Mouse (Mus musculus): Measurements from ENCODE around the gene 4933425L06Rik. TPM values are rescaled to one million over a fixed set of nuclear protein-coding genes. Genes with fewer than 3 reads are reported as not detected.

The 4933425L06Rik gene
- polyA plus RNA-seq, 1 experiment from 2014 or later, result not detected

- Histone ChIP-seq H3K9me3 (replicated peaks; ENCODE audit: control insufficient read depth, low read length) (no peaks in the 10 kb centered on the region), H3K4me2 (ENCODE audit: low read depth, low read length) (no peak overlapping the region), H3K36me3 (replicated peaks; ENCODE audit: control insufficient read depth, insufficient read depth, low read depth, low read length) (no peaks in the 10 kb centered on the region; the same call in 1 of the 2 replicates), H3K27me3 (ENCODE audit: control insufficient read depth, insufficient read depth, low read length) (no peaks in the 10 kb centered on the region), H3K9ac (replicated peaks; ENCODE audit: low read length) (no peak overlapping the region), H3K27ac (replicated peaks; ENCODE audit: low read depth, low read length) (no peak overlapping the region), H3K4me3 (ENCODE audit: low read depth, low read length) (no peak overlapping the region), H3K4me1 (ENCODE audit: control insufficient read depth, insufficient read depth, low read length) (no peaks in the 10 kb centered on the region)
- no peak for DNase-seq (ENCODE audit: low spot score)
- ATAC-seq (replicated peaks; ENCODE audit: insufficient number of reproducible peaks, low FRiP score, low TSS enrichment, low read depth), result no peak
- WGBS, result 82% methylated on average over 4 of the region's 4 CpGs
Measured at GRCm38 (mm10) chr13:105139881-105140280, 58.0 kb downstream of the 4933425L06Rik start.

GRCm38 (mm10) chr13:105146827-105147226 is 64.9 kb downstream of the 4933425L06Rik start:
- no peak overlapping the region for H3K27ac ChIP-seq (replicated peaks; ENCODE audit: low read depth, low read length)
- no peaks in the 10 kb centered on the region; the same call in 1 of the 2 replicates for H3K36me3 ChIP-seq (replicated peaks; ENCODE audit: control insufficient read depth, insufficient read depth, low read depth, low read length)
- H3K4me2 ChIP-seq (ENCODE audit: low read depth, low read length), result no peak overlapping the region
- no peak overlapping the region for H3K9ac ChIP-seq (replicated peaks; ENCODE audit: low read length)
- ATAC-seq (replicated peaks; ENCODE audit: insufficient number of reproducible peaks, low FRiP score, low TSS enrichment, low read depth), result 0 out of 2 replicates have a peak, but pooled peaks have one; percentile 57
- H3K27me3 ChIP-seq (ENCODE audit: control insufficient read depth, insufficient read depth, low read length), result no peaks in the 10 kb centered on the region
- 16% methylated on average over 1 of the region's 1 CpGs for WGBS
- DNase-seq (ENCODE audit: low spot score), result peak; percentile 83
- H3K4me1 ChIP-seq (ENCODE audit: control insufficient read depth, insufficient read depth, low read length), result no peaks in the 10 kb centered on the region
- no peak overlapping the region for H3K4me3 ChIP-seq (ENCODE audit: low read depth, low read length)
- H3K9me3 ChIP-seq (replicated peaks; ENCODE audit: control insufficient read depth, low read length), result no peaks in the 10 kb centered on the region

- DNase-seq (ENCODE audit: low spot score), result peak; percentile 20
- ATAC-seq (replicated peaks; ENCODE audit: insufficient number of reproducible peaks, low FRiP score, low TSS enrichment, low read depth), result no peak
- WGBS, result 33% methylated on average over 4 of the region's 4 CpGs
Measured at GRCm38 (mm10) chr13:105147795-105148418, 66.0 kb downstream of the 4933425L06Rik start.

GRCm38 (mm10) chr13:105150006-105150405 is 68.1 kb downstream of the 4933425L06Rik start:
- Histone ChIP-seq H3K9ac (replicated peaks; ENCODE audit: low read length) (no peak overlapping the region), H3K9me3 (replicated peaks; ENCODE audit: control insufficient read depth, low read length) (no peaks in the 10 kb centered on the region), H3K4me2 (ENCODE audit: low read depth, low read length) (no peak overlapping the region), H3K27me3 (ENCODE audit: control insufficient read depth, insufficient read depth, low read length) (no peaks in the 10 kb centered on the region), H3K4me1 (ENCODE audit: control insufficient read depth, insufficient read depth, low read length) (no peaks in the 10 kb centered on the region), H3K36me3 (replicated peaks; ENCODE audit: control insufficient read depth, insufficient read depth, low read depth, low read length) (no peaks in the 10 kb centered on the region), H3K4me3 (ENCODE audit: low read depth, low read length) (no peak overlapping the region), H3K27ac (replicated peaks; ENCODE audit: low read depth, low read length) (no peak overlapping the region)
- no peak for DNase-seq (ENCODE audit: low spot score)
- WGBS, result 82% methylated on average over 3 of the region's 3 CpGs
- ATAC-seq (replicated peaks; ENCODE audit: insufficient number of reproducible peaks, low FRiP score, low TSS enrichment, low read depth), result no peak

More at GRCm38 (mm10) chr13:105147795-105148418, 66.0 kb downstream of the 4933425L06Rik start:
- Histone ChIP-seq H3K36me3 (replicated peaks; ENCODE audit: control insufficient read depth, insufficient read depth, low read depth, low read length) (no peaks in the 10 kb centered on the region), H3K4me3 (ENCODE audit: low read depth, low read length) (no peak overlapping the region), H3K27me3 (ENCODE audit: control insufficient read depth, insufficient read depth, low read length) (no peaks in the 10 kb centered on the region), H3K4me1 (ENCODE audit: control insufficient read depth, insufficient read depth, low read length) (no peaks in the 10 kb centered on the region), H3K9me3 (replicated peaks; ENCODE audit: control insufficient read depth, low read length) (no peaks in the 10 kb centered on the region), H3K9ac (replicated peaks; ENCODE audit: low read length) (no peak overlapping the region), H3K4me2 (ENCODE audit: low read depth, low read length) (no peak overlapping the region), H3K27ac (replicated peaks; ENCODE audit: low read depth, low read length) (no peak overlapping the region)

GRCm38 (mm10) chr13:105153955-105154354 is 72.0 kb downstream of the 4933425L06Rik start:
- DNase-seq (ENCODE audit: low spot score) (peak; percentile 35), ATAC-seq (replicated peaks; ENCODE audit: insufficient number of reproducible peaks, low FRiP score, low TSS enrichment, low read depth) (no peak)
- no peaks in the 10 kb centered on the region for H3K9me3 ChIP-seq (replicated peaks; ENCODE audit: control insufficient read depth, low read length)
- H3K4me2 ChIP-seq (ENCODE audit: low read depth, low read length), result no peak overlapping the region
- no peak overlapping the region for H3K9ac ChIP-seq (replicated peaks; ENCODE audit: low read length)
- 53% methylated on average over 4 of the region's 4 CpGs for whole genome bisulfite sequencing
- no peaks in the 10 kb centered on the region for H3K4me1 ChIP-seq (ENCODE audit: control insufficient read depth, insufficient read depth, low read length)
- no peak overlapping the region for H3K27ac ChIP-seq (replicated peaks; ENCODE audit: low read depth, low read length)
- no peak overlapping the region for H3K4me3 ChIP-seq (ENCODE audit: low read depth, low read length)
- H3K36me3 ChIP-seq (replicated peaks; ENCODE audit: control insufficient read depth, insufficient read depth, low read depth, low read length), result no peaks in the 10 kb centered on the region
- H3K27me3 ChIP-seq (ENCODE audit: control insufficient read depth, insufficient read depth, low read length), result no peaks in the 10 kb centered on the region

- no peak for ATAC-seq (replicated peaks; ENCODE audit: insufficient number of reproducible peaks, low FRiP score, low TSS enrichment, low read depth)
Measured at GRCm38 (mm10) chr13:105165441-105165840, 83.5 kb downstream of the 4933425L06Rik start.

More at GRCm38 (mm10) chr13:105165441-105165840, 83.5 kb downstream of the 4933425L06Rik start:
- WGBS, result 84% methylated on average over 6 of the region's 6 CpGs
- H3K27me3 ChIP-seq (ENCODE audit: control insufficient read depth, insufficient read depth, low read length), result no peaks in the 10 kb centered on the region
- H3K27ac ChIP-seq (replicated peaks; ENCODE audit: low read depth, low read length), result no peak overlapping the region
- H3K9me3 ChIP-seq (replicated peaks; ENCODE audit: control insufficient read depth, low read length), result no peaks in the 10 kb centered on the region
- H3K9ac ChIP-seq (replicated peaks; ENCODE audit: low read length), result no peak overlapping the region
- no peaks in the 10 kb centered on the region for H3K4me1 ChIP-seq (ENCODE audit: control insufficient read depth, insufficient read depth, low read length)
- no peak for DNase-seq (ENCODE audit: low spot score)
- H3K4me2 ChIP-seq (ENCODE audit: low read depth, low read length), result no peak overlapping the region
- H3K4me3 ChIP-seq (ENCODE audit: low read depth, low read length), result no peak overlapping the region
- no peaks in the 10 kb centered on the region for H3K36me3 ChIP-seq (replicated peaks; ENCODE audit: control insufficient read depth, insufficient read depth, low read depth, low read length)

Other genes starting within 250 kb of the 4933425L06Rik start
- 0.35 and 0.47 TPM in 2 replicates for gene Shisal2b, start 218.2 kb upstream of the 4933425L06Rik start, polyA plus RNA-seq (2014; fragmentation: Nextera tagmentation; extraction: Ambion mirVana)
- gene Rgs7bp, start 27.2 kb upstream of the 4933425L06Rik start, polyA plus RNA-seq (2014; fragmentation: Nextera tagmentation; extraction: Ambion mirVana), result 1.7 and 1.9 TPM in 2 replicates
- 8.2 and 9.9 TPM in 2 replicates for gene Rnf180, start 212.7 kb downstream of the 4933425L06Rik start, polyA plus RNA-seq (2014; fragmentation: Nextera tagmentation; extraction: Ambion mirVana)